Mouse (Mus musculus): ENCODE data around the gene Nat8f6. TPM values are rescaled to one million over a fixed set of nuclear protein-coding genes. Genes with fewer than 3 reads are reported as not detected.

Nat8f6 gene
- total RNA-seq, 2 experiments from 2014 or later, result 0.28 to 0.45 TPM

Small RNAs within 50 kb of the gene (microRNA-seq; reads per million reads assigned to microRNA genes)
- gene Mir6375, result not detected

Other genes starting within 250 kb of the Nat8f6 start
- gene Alms1, start 233.4 kb downstream of the Nat8f6 start, total RNA-seq (2021), result 10 to 100 TPM; 13.3 to 13.9 TPM
- gene Nat8f7, start 107.7 kb downstream of the Nat8f6 start, total RNA-seq (2021), result 1 to 10 TPM in 1 of 2 experiments, under 1 TPM in 1; 0.67 to 1.0 TPM
- gene Nat8f3, start 55.2 kb downstream of the Nat8f6 start, total RNA-seq (2021), result under 1 TPM; 0.23 to 0.39 TPM
- gene Nat8f5, start within 50 bp of the Nat8f6 start, total RNA-seq (2021), result 1 to 10 TPM in 1 of 2 experiments, under 1 TPM in 1; 0.31 to 1.0 TPM
- 1 to 10 TPM in 1 of 2 experiments, under 1 TPM in 1; 0.85 to 1.6 TPM for gene Nat8, start 11.1 kb upstream of the Nat8f6 start, total RNA-seq (2021)
- gene Nat8f2, start 48.2 kb upstream of the Nat8f6 start, total RNA-seq (2021), result 1 to 10 TPM; 1.1 to 1.2 TPM
- gene Nat8f4, start 83.9 kb upstream of the Nat8f6 start, total RNA-seq (2021), result 10 to 100 TPM; 15.0 to 18.0 TPM
- 10 to 100 TPM; 61.8 to 65.7 TPM for gene Tprkb, start 90.9 kb upstream of the Nat8f6 start, total RNA-seq (2021)
- gene Nat8f1, start 94.7 kb upstream of the Nat8f6 start, total RNA-seq (2021), result 10 to 100 TPM; 36.4 to 36.9 TPM
- 100 to 1,000 TPM in 1 of 2 experiments, 10 to 100 TPM in 1; 96.9 to 102 TPM for gene Dusp11, start 140.7 kb upstream of the Nat8f6 start, total RNA-seq (2021)
- gene Figla, start 195.2 kb upstream of the Nat8f6 start, total RNA-seq (2021), result not detected
- 10 to 100 TPM in 1 of 2 experiments, 1 to 10 TPM in 1; 9.7 to 18.2 TPM for gene Add2, start 207.7 kb upstream of the Nat8f6 start, total RNA-seq (2021)